Mouse (Mus musculus) MN1 (cell line): ENCODE measurements around the gene Abi3.

Source experiments
- DNase-seq: peaks from one replicate; pipeline ENCODE4 v3.0.0-alpha.2; 2016; ENCODE audit warnings: low spot score

The Abi3 gene

GRCm38 (mm10) chr11:95838999-95839868, 3.0 kb downstream of the Abi3 start:
- DNase-seq: no peak

GRCm38 (mm10) chr11:95838598-95838997, 3.7 kb downstream of the Abi3 start:
- DNase-seq: no peak

- DNase-seq: peak; percentile 53
These were observed 5.2 kb downstream of the Abi3 start, which contains the start of gene Gngt2 for GRCm38 (mm10) chr11:95837059-95837458. Gene Gngt2 (plus strand): TSS chr11:95837216.

GRCm38 (mm10) chr11:95836433-95836832, 5.8 kb downstream of the Abi3 start:
- DNase-seq: no peak

GRCm38 (mm10) chr11:95835832-95836231, 6.4 kb downstream of the Abi3 start:
- no peak for DNase-seq

GRCm38 (mm10) chr11:95834742-95835710, 7.2 kb downstream of the Abi3 start:
- DNase-seq: no peak

GRCm38 (mm10) chr11:95834143-95834667, 8.1 kb downstream of the Abi3 start:
- DNase-seq: no peak

- no peak for DNase-seq
These were observed 8.6 kb downstream of the Abi3 start for GRCm38 (mm10) chr11:95833631-95834142.

GRCm38 (mm10) chr11:95833006-95833570, 9.2 kb downstream of the Abi3 start:
- no peak for DNase-seq

GRCm38 (mm10) chr11:95832129-95833005, 9.9 kb downstream of the Abi3 start:
- DNase-seq: no peak

GRCm38 (mm10) chr11:95831641-95832040, 10.6 kb downstream of the Abi3 start:
- no peak for DNase-seq

- no peak for DNase-seq
These were observed 11.0 kb downstream of the Abi3 start for GRCm38 (mm10) chr11:95831276-95831619.

- no peak for DNase-seq
These were observed 11.6 kb downstream of the Abi3 start for GRCm38 (mm10) chr11:95830411-95831275.

- no peak for DNase-seq
These were observed 12.7 kb downstream of the Abi3 start for GRCm38 (mm10) chr11:95829526-95830050.

- DNase-seq: no peak
These were observed 13.9 kb downstream of the Abi3 start for GRCm38 (mm10) chr11:95828181-95828964.

GRCm38 (mm10) chr11:95827464-95828085, 14.7 kb downstream of the Abi3 start:
- DNase-seq: peak; percentile 65

- DNase-seq: no peak
These were observed 15.2 kb downstream of the Abi3 start for GRCm38 (mm10) chr11:95827168-95827447.

GRCm38 (mm10) chr11:95826317-95827167, 15.7 kb downstream of the Abi3 start:
- no peak for DNase-seq
